Mouse (Mus musculus) regulatory T cell (primary cell): ENCODE data around the gene Slc22a28.
"Not testable (repeated sequence)": the region's sequence is repeated elsewhere in the genome, so short reads cannot be mapped to it uniquely, and the experiment has no call there.

ENCODE experiments used
- in situ Hi-C: fragments of 300-600 bp; cut with MboI, MseI; formaldehyde crosslinking; loops from one replicate; pipeline ENCODE4 v1.15.1; 2025; ENCODE audit warnings: high pct_unique_total_duplicates

The Slc22a28 gene

GRCm38 (mm10) chr19:8131881-8132280, at the start of gene Slc22a28:
Gene Slc22a28 (minus strand): TSS chr19:8131982.
- in situ Hi-C loops = loop anchor here (5.0 kb wide), 1 partner anchor 270 kb away; no protein-coding TSS in a partner anchor

GRCm38 (mm10) chr19:8148787-8149523, 17.2 kb upstream of the Slc22a28 start:
- in situ Hi-C loops = no loop called here

- in situ Hi-C loops = not testable (repeated sequence)
Measured at GRCm38 (mm10) chr19:8142716-8143115, 10.9 kb upstream of the Slc22a28 start.

GRCm38 (mm10) chr19:8134127-8134841, 2.5 kb upstream of the Slc22a28 start:
- in situ Hi-C loops = loop anchor here (5.0 kb wide), 1 partner anchor 268 kb away; no protein-coding TSS in a partner anchor

GRCm38 (mm10) chr19:8019904-8020349, 111.9 kb downstream of the Slc22a28 start:
- in situ Hi-C loops = loop anchor here (10.0 to 25.0 kb wide), 3 partner anchors 285 to 642 kb away; partner anchors contain the start of gene Chrm1

- in situ Hi-C loops = loop anchor here (10.0 to 25.0 kb wide), 3 partner anchors 285 to 643 kb away; partner anchors contain the start of gene Chrm1
Measured at GRCm38 (mm10) chr19:8019329-8019851, 112.4 kb downstream of the Slc22a28 start.

GRCm38 (mm10) chr19:8018535-8018934, 113.2 kb downstream of the Slc22a28 start:
- in situ Hi-C loops = loop anchor here (10.0 to 25.0 kb wide), 3 partner anchors 286 to 644 kb away; partner anchors contain the start of gene Chrm1
